Mouse (Mus musculus) lung, postnatal 0 days (tissue): ENCODE data around the gene Cpsf2.

Experiments used
- CTCF ChIP-seq: IDR thresholded peaks from 2 replicates; pipeline ENCODE4 v1.5.1; 2016; ENCODE audit warnings: antibody characterized with exemption, mild to moderate bottlenecking
- EP300 ChIP-seq: IDR thresholded peaks from 2 replicates; pipeline ENCODE4 v1.6.1; 2016; ENCODE audit warnings: antibody characterized with exemption, mild to moderate bottlenecking, control low read depth

- TF ChIP-seq CTCF (no peak), EP300 (no peak)
Observed at GRCm38 (mm10) chr12:101980266-101980665, 4.5 kb downstream of the Cpsf2 start.
